Mouse (Mus musculus): Measurements from ENCODE around the gene C87436. TPM values are rescaled to one million over a fixed set of nuclear protein-coding genes. Genes with fewer than 3 reads are reported as not detected.
A peak's percentile ranks its signal among the peaks of the same experiment; 100 is the strongest.

Gene C87436
- total RNA-seq (2021), result 10 to 100 TPM; 15.3 to 17.7 TPM
- long read RNA-seq, experiment 1, partial matches to known transcripts, result 4 of 21 reads
- long read RNA-seq, experiment 1, other reads (novel, unspliced or antisense), result 15 of 21 reads
- long read RNA-seq, experiment 2, partial matches to known transcripts, result 0 of 15 reads
- long read RNA-seq, experiment 2, other reads (novel, unspliced or antisense), result 9 of 15 reads

- DNase-seq, result peak; percentile 96
Measured at GRCm38 (mm10) chr6:86438272-86439118, at the start of gene C87436. Gene C87436 (plus strand): TSS chr6:86438374.

GRCm38 (mm10) chr6:86388461-86388860 is 49.7 kb upstream of the C87436 start:
- DNase-seq, result no peak

- DNase-seq, result no peak
Measured at GRCm38 (mm10) chr6:86391326-86391725, 46.8 kb upstream of the C87436 start.

- DNase-seq, result no peak
Measured at GRCm38 (mm10) chr6:86393187-86393586, 45.0 kb upstream of the C87436 start.

GRCm38 (mm10) chr6:86394078-86394720 is 44.0 kb upstream of the C87436 start:
- no peak for DNase-seq

GRCm38 (mm10) chr6:86395021-86395420 is 43.2 kb upstream of the C87436 start:
- DNase-seq, result peak; percentile 15

GRCm38 (mm10) chr6:86395969-86396368 is 42.2 kb upstream of the C87436 start:
- no peak for DNase-seq

GRCm38 (mm10) chr6:86396581-86397256 is 41.5 kb upstream of the C87436 start, which contains the start of gene Pcyox1:
Gene Pcyox1 (minus strand): TSS chr6:86397154.
- peak; percentile 95 for DNase-seq

- no peak for DNase-seq
Measured at GRCm38 (mm10) chr6:86397257-86397980, 40.8 kb upstream of the C87436 start.

GRCm38 (mm10) chr6:86398986-86399385 is 39.2 kb upstream of the C87436 start:
- peak; percentile 47 for DNase-seq

- DNase-seq, result no peak
Measured at GRCm38 (mm10) chr6:86399995-86400394, 38.2 kb upstream of the C87436 start.

GRCm38 (mm10) chr6:86400972-86401371 is 37.2 kb upstream of the C87436 start:
- DNase-seq, result peak; percentile 82

GRCm38 (mm10) chr6:86402681-86403607 is 35.2 kb upstream of the C87436 start:
- no peak for DNase-seq

- peak; percentile 93 for DNase-seq
Measured at GRCm38 (mm10) chr6:86403728-86404099, 34.5 kb upstream of the C87436 start.

GRCm38 (mm10) chr6:86404100-86404861 is 33.9 kb upstream of the C87436 start, which contains the start of gene Tia1:
Gene Tia1 (plus strand): TSS chr6:86404219.
- peak; percentile 97 for DNase-seq

- no peak for DNase-seq
Measured at GRCm38 (mm10) chr6:86404996-86405395, 33.2 kb upstream of the C87436 start.

GRCm38 (mm10) chr6:86406306-86406705 is 31.9 kb upstream of the C87436 start:
- DNase-seq, result no peak

- no peak for DNase-seq
Measured at GRCm38 (mm10) chr6:86418711-86419110, 19.5 kb upstream of the C87436 start.

- DNase-seq, result no peak
Measured at GRCm38 (mm10) chr6:86419239-86419638, 18.9 kb upstream of the C87436 start.

- no peak for DNase-seq
Measured at GRCm38 (mm10) chr6:86420491-86420890, 17.7 kb upstream of the C87436 start.
